Mouse (Mus musculus) intestine, embryonic 14.5 days (tissue): ENCODE results near the gene Cdkn1a. TPM values are rescaled to one million over a fixed set of nuclear protein-coding genes. Genes with fewer than 3 reads are reported as not detected.

Experiments
- ATAC-seq: fragments of 200-750 bp; cut with Nextera tagmentation; replicated peaks from 2 replicates; pipeline ENCODE4 v1.8.0; 2017; ENCODE audit warnings: low read depth, moderate number of reproducible peaks, moderate TSS enrichment, moderate library complexity; ENCODE audit not compliant: low FRiP score, low TSS enrichment
- DNase-seq: peaks from one replicate; pipeline ENCODE4 v3.0.0-alpha.2; 2018; ENCODE audit warnings: low spot score
- H3K27ac ChIP-seq: fragments of 300-500 bp; sonication (generic); 2 replicates; pipeline ENCODE4 v1.5.1; 2014; ENCODE audit warnings: low read depth, mild to moderate bottlenecking, control low read depth
- H3K27me3 ChIP-seq: fragments of 300-500 bp; sonication (generic); replicated peaks from 2 replicates; pipeline ENCODE4 v1.6.1; 2014; ENCODE audit warnings: low read length, control low read depth; ENCODE audit not compliant: control insufficient read depth, insufficient read depth
- H3K36me3 ChIP-seq: fragments of 300-500 bp; sonication (generic); 2 replicates; pipeline ENCODE4 v1.6.1; 2014; ENCODE audit warnings: low read length, control low read depth; ENCODE audit not compliant: control insufficient read depth, insufficient read depth
- H3K4me1 ChIP-seq: fragments of 300-500 bp; sonication (generic); replicated peaks from 2 replicates; pipeline ENCODE4 v1.6.1; 2014; ENCODE audit warnings: low read length, control low read depth, mixed read lengths; ENCODE audit not compliant: control insufficient read depth, insufficient read depth
- H3K4me2 ChIP-seq: fragments of 300-500 bp; sonication (generic); 2 replicates; pipeline ENCODE4 v1.6.1; 2014; ENCODE audit warnings: low read length
- H3K4me3 ChIP-seq: fragments of 300-500 bp; sonication (generic); 2 replicates; pipeline ENCODE4 v1.5.1; 2014; ENCODE audit warnings: low read depth, low read length, control low read depth, mixed read lengths
- H3K9ac ChIP-seq: fragments of 300-500 bp; sonication (generic); 2 replicates; pipeline ENCODE4 v1.6.1; 2014; ENCODE audit warnings: mild to moderate bottlenecking, low read length
- H3K9me3 ChIP-seq: fragments of 300-500 bp; sonication (generic); 2 replicates; pipeline ENCODE4 v1.6.1; 2016; ENCODE audit warnings: low read length, control low read depth; ENCODE audit not compliant: control insufficient read depth
- WGBS: fragments of 180-500 bp; shearing (Covaris S2); extraction: QIAGEN DNeasy Blood & Tissue Kit; methylation state at CpG from one replicate; pipeline ENCODE4 v1.1.7; 2014; 5-methylcytosine and 5-hydroxymethylcytosine counted together
- polyA plus RNA-seq: library from polyadenylated mRNA; unstranded; fragments of >200 nt; fragmentation: Nextera tagmentation; extraction: Ambion mirVana; gene quantifications from 2 replicates; pipeline ENCODE4 v1.2.1, GENCODE M21; 2014

Gene Cdkn1a
- polyA plus RNA-seq, 1 experiment from 2014 or later: 75.7 TPM

GRCm38 (mm10) chr17:29123578-29124174 lies 32.9 kb downstream of the Cdkn1a start:
- WGBS: 19% methylated on average over 6 of the region's 6 CpGs
- DNase-seq: peak; percentile 65
- peak overlapping the region; percentile 62 for H3K27ac ChIP-seq

GRCm38 (mm10) chr17:29126561-29126960 lies 35.8 kb downstream of the Cdkn1a start:
- H3K9me3 ChIP-seq: no peaks in the 10 kb centered on the region
- no peak overlapping the region for H3K4me2 ChIP-seq
- no peaks in the 10 kb centered on the region for H3K27me3 ChIP-seq
- H3K27ac ChIP-seq: no peak overlapping the region
- H3K4me3 ChIP-seq: no peak overlapping the region
- H3K4me1 ChIP-seq: peaks cover 12% of the 10 kb centered on the region
- WGBS: 96% methylated on average over 3 of the region's 3 CpGs
- H3K36me3 ChIP-seq: no peaks in the 10 kb centered on the region
- DNase-seq (no peak), ATAC-seq (no peak)
- H3K9ac ChIP-seq: no peak overlapping the region

More at GRCm38 (mm10) chr17:29123578-29124174, 32.9 kb downstream of the Cdkn1a start:
- peaks cover 12% of the 10 kb centered on the region for H3K4me1 ChIP-seq
- no peak overlapping the region for H3K4me2 ChIP-seq
- H3K27me3 ChIP-seq: no peaks in the 10 kb centered on the region
- no peaks in the 10 kb centered on the region for H3K36me3 ChIP-seq
- H3K9me3 ChIP-seq: no peaks in the 10 kb centered on the region
- H3K9ac ChIP-seq: no peak overlapping the region
- ATAC-seq: peak; percentile 93
- H3K4me3 ChIP-seq: no peak overlapping the region

DNA sequence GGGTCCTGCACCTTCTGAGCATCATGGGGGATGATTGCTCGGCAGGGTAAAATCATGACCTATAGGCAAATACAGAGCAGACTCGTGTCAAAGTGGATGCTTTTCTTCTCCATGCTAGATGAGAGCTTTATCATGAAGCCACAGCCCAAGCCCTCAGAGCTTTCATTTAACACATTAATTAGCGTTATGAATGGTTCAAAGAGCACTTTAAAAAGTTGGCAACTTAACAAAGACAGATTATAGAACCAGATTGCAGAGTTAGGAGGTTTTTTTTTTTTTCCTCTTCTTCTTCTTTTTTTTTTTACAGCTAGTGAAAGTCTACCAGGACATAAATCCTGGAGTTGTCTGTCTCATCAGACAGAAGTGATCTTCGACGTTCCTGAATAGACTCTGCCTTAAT lies 38.6 kb downstream of the Cdkn1a start:
- H3K27ac ChIP-seq: no peak overlapping the region
- no peaks in the 10 kb centered on the region for H3K4me1 ChIP-seq
- no peaks in the 10 kb centered on the region for H3K27me3 ChIP-seq
- ATAC-seq (no peak), DNase-seq (no peak)
- 59% methylated on average over 5 of the region's 5 CpGs for WGBS
- no peak overlapping the region for H3K4me2 ChIP-seq
- no peaks in the 10 kb centered on the region for H3K36me3 ChIP-seq
- no peaks in the 10 kb centered on the region for H3K9me3 ChIP-seq
- H3K9ac ChIP-seq: no peak overlapping the region
- no peak overlapping the region for H3K4me3 ChIP-seq

- Histone ChIP-seq H3K36me3 (no peaks in the 10 kb centered on the region), H3K4me1 (no peaks in the 10 kb centered on the region), H3K4me2 (no peak overlapping the region), H3K4me3 (no peak overlapping the region), H3K9me3 (no peaks in the 10 kb centered on the region), H3K27me3 (no peaks in the 10 kb centered on the region), H3K9ac (no peak overlapping the region), H3K27ac (no peak overlapping the region)
- WGBS: 65% methylated on average over 5 of the region's 5 CpGs
- ATAC-seq: no peak
- no peak for DNase-seq
These were observed 44.3 kb downstream of the Cdkn1a start for GRCm38 (mm10) chr17:29135066-29135465.

- Histone ChIP-seq H3K9me3 (no peaks in the 10 kb centered on the region), H3K4me3 (no peak overlapping the region), H3K4me2 (no peak overlapping the region), H3K4me1 (no peaks in the 10 kb centered on the region), H3K27ac (no peak overlapping the region), H3K27me3 (no peaks in the 10 kb centered on the region), H3K9ac (no peak overlapping the region), H3K36me3 (no peaks in the 10 kb centered on the region)
- DNase-seq: no peak
- ATAC-seq: no peak
- 71% methylated on average over 6 of the region's 6 CpGs for WGBS
These were observed 45.5 kb downstream of the Cdkn1a start for GRCm38 (mm10) chr17:29136236-29136635.

DNA sequence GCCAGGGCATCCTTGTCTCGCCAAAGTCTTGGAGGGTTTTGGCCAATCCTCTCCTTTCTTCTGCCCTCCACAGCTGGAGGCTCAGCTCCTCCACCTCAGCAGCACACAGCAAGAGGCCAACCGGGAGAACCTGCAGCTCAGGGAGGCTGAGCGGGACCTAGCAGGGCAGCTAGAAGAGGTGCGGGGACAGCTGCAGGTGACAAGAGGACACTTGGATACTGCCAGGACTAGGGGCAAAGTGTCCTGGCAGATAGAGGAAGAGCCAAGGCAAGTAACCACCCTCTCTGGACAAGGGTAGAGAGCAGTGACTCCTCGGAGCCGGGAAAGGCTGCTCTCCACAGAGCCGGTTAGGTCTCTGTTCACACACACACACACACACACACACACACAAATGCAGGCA lies 47.1 kb downstream of the Cdkn1a start:
- no peaks in the 10 kb centered on the region for H3K36me3 ChIP-seq
- H3K4me3 ChIP-seq: no peak overlapping the region
- no peaks in the 10 kb centered on the region for H3K4me1 ChIP-seq
- no peak overlapping the region for H3K4me2 ChIP-seq
- WGBS: 75% methylated on average over 7 of the region's 7 CpGs
- ATAC-seq (no peak), DNase-seq (no peak)
- H3K9ac ChIP-seq: no peak overlapping the region
- H3K27ac ChIP-seq: no peak overlapping the region
- no peaks in the 10 kb centered on the region for H3K9me3 ChIP-seq
- no peaks in the 10 kb centered on the region for H3K27me3 ChIP-seq

- 83% methylated on average over 3 of the region's 3 CpGs for WGBS
- H3K36me3 ChIP-seq: no peaks in the 10 kb centered on the region
- H3K9ac ChIP-seq: no peak overlapping the region
- no peaks in the 10 kb centered on the region for H3K4me1 ChIP-seq
- H3K4me2 ChIP-seq: no peak overlapping the region
- no peaks in the 10 kb centered on the region for H3K27me3 ChIP-seq
- no peaks in the 10 kb centered on the region for H3K9me3 ChIP-seq
- DNase-seq (no peak), ATAC-seq (no peak)
- no peak overlapping the region for H3K27ac ChIP-seq
- H3K4me3 ChIP-seq: no peak overlapping the region
These were observed 50.8 kb downstream of the Cdkn1a start for GRCm38 (mm10) chr17:29141577-29141976.

- H3K9me3 ChIP-seq: no peaks in the 10 kb centered on the region
- no peaks in the 10 kb centered on the region for H3K36me3 ChIP-seq
- H3K4me3 ChIP-seq: no peak overlapping the region
- H3K4me2 ChIP-seq: no peak overlapping the region
- no peaks in the 10 kb centered on the region for H3K4me1 ChIP-seq
- DNase-seq (no peak), ATAC-seq (no peak)
- WGBS: 87% methylated on average over 8 of the region's 8 CpGs
- no peak overlapping the region for H3K9ac ChIP-seq
- H3K27ac ChIP-seq: no peak overlapping the region
- no peaks in the 10 kb centered on the region for H3K27me3 ChIP-seq
These were observed 52.5 kb downstream of the Cdkn1a start for GRCm38 (mm10) chr17:29143266-29143665.

DNA sequence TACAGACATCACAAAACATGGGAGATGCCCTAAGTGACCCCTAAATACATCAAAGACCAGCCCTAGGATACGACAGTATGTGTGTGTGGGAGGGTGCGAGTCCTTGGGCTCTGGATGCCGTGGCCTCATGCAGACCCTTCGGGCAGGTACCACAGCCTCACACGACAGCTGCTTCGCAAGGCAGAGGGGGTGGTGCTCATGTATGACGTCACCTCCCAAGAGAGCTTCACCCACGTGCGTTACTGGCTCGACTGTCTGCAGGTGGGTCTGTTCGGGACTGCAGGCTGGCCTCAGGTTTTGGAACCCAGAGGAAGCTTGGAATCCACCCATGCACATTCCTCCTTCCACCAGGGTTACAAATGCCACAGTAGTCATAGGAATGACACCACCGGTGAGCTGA lies 54.3 kb downstream of the Cdkn1a start:
- no peaks in the 10 kb centered on the region for H3K9me3 ChIP-seq
- H3K36me3 ChIP-seq: no peaks in the 10 kb centered on the region
- H3K4me2 ChIP-seq: no peak overlapping the region
- H3K4me3 ChIP-seq: no peak overlapping the region
- DNase-seq (no peak), ATAC-seq (no peak)
- no peak overlapping the region for H3K9ac ChIP-seq
- H3K27ac ChIP-seq: no peak overlapping the region
- H3K27me3 ChIP-seq: no peaks in the 10 kb centered on the region
- H3K4me1 ChIP-seq: no peaks in the 10 kb centered on the region
- WGBS: 90% methylated on average over 12 of the region's 12 CpGs
